Mouse (Mus musculus) erythroblast, embryonic 14.5 days (primary cell): ENCODE measurements around the gene Tectb.

Source experiments
- GATA1 ChIP-seq: IDR thresholded peaks from 2 replicates; pipeline ENCODE4 v1.6.1; 2012; ENCODE audit warnings: low read length, inconsistent platforms, mixed read lengths
- TAL1 ChIP-seq: IDR thresholded peaks from 3 replicates; pipeline ENCODE4 v1.6.1; 2012; ENCODE audit warnings: low read length, inconsistent platforms, mixed read lengths

DNA sequence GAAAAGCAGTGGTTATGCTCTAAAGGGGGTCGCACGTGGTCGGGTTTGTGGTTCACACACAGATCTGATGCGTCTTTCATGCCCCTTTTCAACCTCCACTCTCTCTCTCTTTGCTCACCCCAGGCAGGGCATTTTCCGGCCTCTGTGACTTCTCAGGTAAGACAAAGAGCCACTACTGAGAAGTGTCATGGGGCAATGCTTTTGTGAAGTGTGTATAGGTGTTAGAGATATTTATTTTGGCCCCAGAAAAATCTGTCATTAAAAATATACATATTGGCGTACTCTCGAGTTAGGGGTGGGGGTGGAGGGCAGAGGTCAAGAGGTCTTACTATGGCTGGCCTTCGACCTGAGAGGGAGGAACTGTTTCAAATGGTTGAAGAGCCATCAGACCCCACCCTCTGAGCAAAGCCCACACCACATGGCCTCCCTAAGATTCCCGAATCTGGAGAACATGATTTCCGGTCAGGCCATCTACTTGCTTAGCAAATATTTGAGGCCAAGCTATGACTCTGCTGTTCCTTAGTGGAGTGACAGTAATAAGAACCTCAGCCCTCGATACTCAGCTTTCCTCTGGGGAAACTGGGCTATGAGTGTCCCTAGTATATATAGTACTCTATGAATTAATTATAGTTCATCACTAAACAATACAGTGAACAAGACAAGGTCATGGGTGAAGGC, 13.3 kb downstream of the Tectb start:
- TF ChIP-seq GATA1 (no peak), TAL1 (no peak)
